Mouse (Mus musculus) kidney, adult 11 months (tissue): ENCODE data around the gene Tbk1.

Source experiments
- DNase-seq: peaks from one replicate; pipeline ENCODE4 v3.0.0; 2022

Gene Tbk1

GRCm38 (mm10) chr10:121533137-121533872, 53.3 kb downstream of the Tbk1 start:
- peak; percentile 11 for DNase-seq

- no peak for DNase-seq
These were observed 55.0 kb downstream of the Tbk1 start for GRCm38 (mm10) chr10:121531541-121531940.

GRCm38 (mm10) chr10:121530365-121531003, 56.1 kb downstream of the Tbk1 start:
- no peak for DNase-seq

- DNase-seq: no peak
These were observed 57.3 kb downstream of the Tbk1 start for GRCm38 (mm10) chr10:121529261-121529660.

GRCm38 (mm10) chr10:121528470-121528869, 58.1 kb downstream of the Tbk1 start:
- no peak for DNase-seq

GRCm38 (mm10) chr10:121527114-121527513, 59.5 kb downstream of the Tbk1 start:
- no peak for DNase-seq

- no peak for DNase-seq
These were observed 65.5 kb downstream of the Tbk1 start for GRCm38 (mm10) chr10:121520923-121521585.

GRCm38 (mm10) chr10:121519710-121520109, 66.9 kb downstream of the Tbk1 start:
- no peak for DNase-seq

GRCm38 (mm10) chr10:121516008-121516600, 70.5 kb downstream of the Tbk1 start:
- DNase-seq: peak; percentile 72

- peak; percentile 35 for DNase-seq
These were observed 76.6 kb downstream of the Tbk1 start for GRCm38 (mm10) chr10:121509751-121510643.

- DNase-seq: no peak
These were observed 78.6 kb downstream of the Tbk1 start for GRCm38 (mm10) chr10:121507755-121508544.

GRCm38 (mm10) chr10:121506731-121507583, 79.6 kb downstream of the Tbk1 start:
- peak; percentile 61 for DNase-seq

- DNase-seq: no peak
These were observed 80.7 kb downstream of the Tbk1 start for GRCm38 (mm10) chr10:121505929-121506328.

- DNase-seq: peak; percentile 79
These were observed 81.3 kb downstream of the Tbk1 start for GRCm38 (mm10) chr10:121504973-121505911.

GRCm38 (mm10) chr10:121501160-121501559, 85.4 kb downstream of the Tbk1 start:
- DNase-seq: no peak

- DNase-seq: peak; percentile 70
These were observed 86.6 kb downstream of the Tbk1 start for GRCm38 (mm10) chr10:121500034-121500433.

- no peak for DNase-seq
These were observed 87.5 kb downstream of the Tbk1 start for GRCm38 (mm10) chr10:121499063-121499462.

- DNase-seq: peak; percentile 86
These were observed 88.1 kb downstream of the Tbk1 start for GRCm38 (mm10) chr10:121498481-121498904.

- no peak for DNase-seq
These were observed 88.6 kb downstream of the Tbk1 start for GRCm38 (mm10) chr10:121497968-121498367.
